Mouse (Mus musculus) T-cell, adult 2 months (primary cell): ENCODE measurements around the gene Twf1.

ENCODE experiments used
- DNase-seq: peaks from one replicate; pipeline ENCODE4 v3.0.0; 2022; ENCODE audit warnings: low spot score

Gene Twf1

GRCm38 (mm10) chr15:94572746-94573145 is 16.9 kb downstream of the Twf1 start:
- no peak for DNase-seq

GRCm38 (mm10) chr15:94571501-94571900 is 18.2 kb downstream of the Twf1 start:
- DNase-seq, result no peak

- DNase-seq, result no peak
Measured at GRCm38 (mm10) chr15:94568496-94569182, 21.1 kb downstream of the Twf1 start.

- peak; percentile 31 for DNase-seq
Measured at GRCm38 (mm10) chr15:94565854-94566253, 23.8 kb downstream of the Twf1 start.

- DNase-seq, result no peak
Measured at GRCm38 (mm10) chr15:94564909-94565308, 24.8 kb downstream of the Twf1 start.

GRCm38 (mm10) chr15:94558895-94559656 is 30.6 kb downstream of the Twf1 start:
- DNase-seq, result no peak

- DNase-seq, result peak; percentile 84
Measured at GRCm38 (mm10) chr15:94557442-94557841, 32.2 kb downstream of the Twf1 start.

GRCm38 (mm10) chr15:94553536-94553935 is 36.2 kb downstream of the Twf1 start:
- DNase-seq, result no peak

- DNase-seq, result no peak
Measured at GRCm38 (mm10) chr15:94544844-94545243, 44.8 kb downstream of the Twf1 start.

GRCm38 (mm10) chr15:94544052-94544636 is 45.5 kb downstream of the Twf1 start:
- no peak for DNase-seq

GRCm38 (mm10) chr15:94543409-94544051 is 46.2 kb downstream of the Twf1 start, which contains the start of the genes Pus7l and Irak4:
TSS of gene Pus7l (minus strand) at chr15:94543547.
TSS of gene Irak4 (plus strand) at chr15:94543643.
- DNase-seq, result peak; percentile 93

- DNase-seq, result no peak
Measured at GRCm38 (mm10) chr15:94542567-94543408, 46.9 kb downstream of the Twf1 start.

- no peak for DNase-seq
Measured at GRCm38 (mm10) chr15:94539296-94539695, 50.4 kb downstream of the Twf1 start.

- DNase-seq, result no peak
Measured at GRCm38 (mm10) chr15:94535521-94535920, 54.2 kb downstream of the Twf1 start.

- no peak for DNase-seq
Measured at GRCm38 (mm10) chr15:94532956-94533355, 56.7 kb downstream of the Twf1 start.

- DNase-seq, result no peak
Measured at GRCm38 (mm10) chr15:94532306-94532705, 57.4 kb downstream of the Twf1 start.

GRCm38 (mm10) chr15:94530519-94530918 is 59.2 kb downstream of the Twf1 start:
- DNase-seq, result no peak
